Mouse (Mus musculus) heart, postnatal 0 days (tissue): ENCODE measurements around the gene Slc7a6os.

Source experiments
- CTCF ChIP-seq: IDR thresholded peaks from 2 replicates; pipeline ENCODE4 v1.5.1; 2016; ENCODE audit warnings: antibody characterized with exemption, control low read depth, low read depth
- EP300 ChIP-seq: IDR thresholded peaks from 2 replicates; pipeline ENCODE4 v1.6.1; 2016; ENCODE audit warnings: antibody characterized with exemption, low read depth

DNA sequence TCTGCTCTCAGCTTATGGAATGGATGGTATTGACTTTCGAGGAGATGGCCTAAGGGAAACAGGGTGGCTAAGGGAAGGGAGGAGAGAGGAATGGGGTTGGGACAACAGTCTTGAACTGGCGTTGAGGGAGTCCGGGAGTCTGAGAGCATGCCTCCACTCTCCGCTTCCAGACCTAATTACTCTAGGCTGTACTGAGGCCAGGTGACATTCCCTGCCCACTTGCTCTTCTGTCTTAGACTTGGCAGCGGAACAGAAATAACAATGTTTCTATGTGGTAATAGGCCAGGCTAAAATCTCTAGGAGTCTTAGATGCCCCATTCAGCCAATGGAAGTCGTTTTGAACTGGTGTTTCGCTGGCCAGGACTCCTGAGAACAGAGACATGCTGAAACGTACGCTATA is 59.7 kb downstream of the Slc7a6os start:
- TF ChIP-seq CTCF, result no peak
- TF ChIP-seq EP300, result no peak
